Mouse (Mus musculus) lung, adult 2 months (tissue): ENCODE results near the gene Fmr1nb. TPM values are rescaled to one million over a fixed set of nuclear protein-coding genes. Genes with fewer than 3 reads are reported as not detected.
"Not testable (repeated sequence)": the region's sequence is repeated elsewhere in the genome, so short reads cannot be mapped to it uniquely, and the experiment has no call there.

Experiments
- DNase-seq: peaks from one replicate; pipeline ENCODE4 v3.0.0; 2022
- H3K4me1 ChIP-seq: fragments of 200-500 bp; 2 replicates; pipeline ENCODE4 v1.6.1; 2011; ENCODE audit warnings: low read length; ENCODE audit not compliant: control insufficient read depth, insufficient read depth
- H3K4me3 ChIP-seq: fragments of 200-500 bp; replicated peaks from 2 replicates; pipeline ENCODE3; 2011; ENCODE audit warnings: low read depth, mild to moderate bottlenecking, control low read depth, low read length; ENCODE audit errors: extremely low read depth
- CTCF ChIP-seq: fragments of 200-500 bp; IDR thresholded peaks from 2 replicates; pipeline ENCODE4 v1.5.1; 2011; ENCODE audit warnings: mild to moderate bottlenecking, low read length, control low read depth; ENCODE audit not compliant: insufficient read depth
- POLR2A ChIP-seq: fragments of 200-500 bp; IDR thresholded peaks from 2 replicates; pipeline ENCODE4 v1.6.1; 2011; ENCODE audit warnings: low read depth, mild to moderate bottlenecking, control low read depth, low read length, borderline replicate concordance; ENCODE audit errors: extremely low read depth
- WGBS: fragments of 180-500 bp; shearing (Covaris S2); methylation state at CpG from one replicate; pipeline ENCODE4 v1.1.7; 2018; 5-methylcytosine and 5-hydroxymethylcytosine counted together
- polyA plus RNA-seq: library from polyadenylated mRNA; depleted of rRNA; stranded (reverse); fragments of >200 nt; gene quantifications from 2 replicates; pipeline ENCODE4 v1.2.3, GENCODE M21; 2012; rRNA removed

Gene Fmr1nb
- polyA plus RNA-seq, result 0.16 TPM in 1 of 2 replicates, not detected in the other

DNA sequence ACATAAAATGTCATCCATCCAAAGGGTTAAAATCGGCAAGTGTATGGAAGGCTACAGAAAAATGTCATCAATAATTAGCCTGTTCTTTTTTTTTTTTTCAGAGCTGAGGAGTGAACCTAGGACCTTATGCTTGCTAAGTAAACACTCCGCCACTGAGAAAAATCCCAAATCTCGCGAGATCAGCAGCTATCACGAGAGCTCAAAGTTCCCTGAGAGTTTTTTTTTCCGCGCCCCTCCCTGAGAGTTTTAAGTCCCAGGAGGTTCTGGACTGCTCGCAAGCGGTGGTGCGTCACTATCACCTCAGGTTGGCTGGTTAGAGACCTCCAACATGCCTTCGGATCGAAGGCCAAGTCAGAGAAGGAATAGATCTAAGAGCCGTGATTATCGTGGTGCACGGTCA lies at the start of gene Fmr1nb:
Gene Fmr1nb (plus strand): TSS at position 234 of the 400 bp plus-strand sequence.
- DNase-seq, result no peak
- TF ChIP-seq CTCF (no peak), POLR2A (no peak)
- 82% methylated on average over 15 of the region's 15 CpGs for WGBS
- no peaks in the 10 kb centered on the region for H3K4me1 ChIP-seq
- no peak within 1 kb of the TSS for H3K4me3 ChIP-seq

DNA sequence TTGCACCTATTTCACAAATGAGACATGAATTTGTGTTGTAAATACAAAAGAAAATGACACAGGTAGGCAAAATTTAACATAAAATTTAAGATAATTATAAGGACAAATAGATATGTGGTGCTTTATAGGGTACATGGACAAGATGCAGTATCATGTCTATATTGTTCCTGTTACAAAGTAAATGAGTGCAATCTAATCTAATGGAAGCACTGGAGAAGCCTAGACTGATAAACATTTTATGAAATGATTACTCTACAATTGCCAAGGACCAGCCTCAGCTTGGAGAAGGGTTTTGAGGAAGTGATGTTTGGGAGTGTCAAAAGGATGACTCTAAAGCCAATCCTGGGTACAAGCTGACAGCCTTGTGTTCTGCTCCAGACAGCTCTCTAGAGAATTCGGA lies 24.7 kb upstream of the Fmr1nb start:
- TF ChIP-seq POLR2A (no peak), CTCF (no peak)
- Histone ChIP-seq H3K4me1 (no peaks in the 10 kb centered on the region), H3K4me3 (no peak overlapping the region)
- DNase-seq, result no peak
- WGBS, result 58% methylated on average over 1 of the region's 1 CpGs

DNA sequence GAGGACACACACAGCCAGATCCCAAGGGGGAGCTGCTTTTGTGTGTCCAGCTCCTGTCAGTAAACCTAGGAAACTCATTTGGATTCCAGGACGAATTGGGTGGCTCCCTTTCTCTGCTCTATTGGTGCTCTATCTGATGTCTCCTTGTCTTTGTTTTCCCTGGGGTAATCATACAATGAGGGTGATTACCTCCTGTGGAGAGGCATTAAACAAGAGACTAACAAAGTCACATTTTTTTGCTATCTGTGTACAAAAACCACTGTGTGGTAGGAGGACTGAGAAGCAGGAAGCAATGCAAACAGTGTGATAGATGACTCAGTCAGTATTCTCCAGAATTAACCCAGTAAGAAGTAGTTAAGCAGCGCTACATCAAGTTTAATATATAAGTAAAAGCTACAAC lies 21.6 kb upstream of the Fmr1nb start:
- TF ChIP-seq POLR2A (no peak), CTCF (no peak)
- Histone ChIP-seq H3K4me1 (no peaks in the 10 kb centered on the region), H3K4me3 (no peak overlapping the region)
- 44% methylated on average over 2 of the region's 2 CpGs for WGBS
- no peak for DNase-seq

DNA sequence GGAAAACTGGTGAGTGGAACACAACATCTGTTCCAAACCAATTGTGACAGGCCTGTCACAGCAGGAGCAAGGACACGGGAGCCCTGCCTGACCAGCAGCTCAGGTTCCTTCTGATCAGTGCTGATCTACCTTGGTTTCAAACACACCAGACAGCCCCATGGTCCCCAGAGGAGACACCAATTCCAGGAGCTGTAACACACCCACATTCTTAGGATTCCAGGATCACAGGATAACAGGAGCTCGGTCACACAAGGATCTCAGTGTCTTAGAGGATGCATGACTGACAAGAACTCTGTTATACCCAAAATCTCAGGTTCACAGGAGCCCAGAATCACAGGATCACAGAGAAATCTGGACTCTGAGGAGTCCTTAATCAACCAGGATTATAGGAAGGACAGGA lies 58.8 kb downstream of the Fmr1nb start:
- DNase-seq, H3K4me1 ChIP-seq, H3K4me3 ChIP-seq: not testable (repeated sequence)
- WGBS, result 39% methylated on average over 2 of the region's 2 CpGs

DNA sequence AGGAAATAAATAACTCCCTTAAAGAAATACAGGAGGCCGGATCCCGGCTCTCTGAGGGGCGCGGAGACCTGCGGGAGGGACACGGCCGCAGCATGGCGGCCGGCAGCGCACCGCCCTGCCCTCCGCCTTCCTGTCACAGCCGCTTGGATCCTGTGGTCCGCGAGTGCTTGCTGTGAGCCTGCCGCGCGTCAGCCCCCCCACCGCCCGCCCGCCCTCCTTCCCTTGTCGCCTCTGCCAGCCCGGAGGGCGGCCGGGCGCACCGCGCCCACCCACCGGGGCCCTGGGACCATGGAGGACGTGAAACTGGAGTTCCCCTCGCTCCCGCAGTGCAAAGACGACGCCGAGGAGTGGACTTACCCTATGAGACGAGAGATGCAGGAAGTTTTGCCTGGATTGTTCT lies 59.4 kb downstream of the Fmr1nb start, which contains the start of gene Gm14698:
Gene Gm14698 (plus strand): TSS at position 35 of the 400 bp plus-strand sequence.
- H3K4me1 ChIP-seq, H3K4me3 ChIP-seq: not testable (repeated sequence)
- peak; percentile 4 for DNase-seq
- 19% methylated on average over 36 of the region's 36 CpGs for WGBS

DNA sequence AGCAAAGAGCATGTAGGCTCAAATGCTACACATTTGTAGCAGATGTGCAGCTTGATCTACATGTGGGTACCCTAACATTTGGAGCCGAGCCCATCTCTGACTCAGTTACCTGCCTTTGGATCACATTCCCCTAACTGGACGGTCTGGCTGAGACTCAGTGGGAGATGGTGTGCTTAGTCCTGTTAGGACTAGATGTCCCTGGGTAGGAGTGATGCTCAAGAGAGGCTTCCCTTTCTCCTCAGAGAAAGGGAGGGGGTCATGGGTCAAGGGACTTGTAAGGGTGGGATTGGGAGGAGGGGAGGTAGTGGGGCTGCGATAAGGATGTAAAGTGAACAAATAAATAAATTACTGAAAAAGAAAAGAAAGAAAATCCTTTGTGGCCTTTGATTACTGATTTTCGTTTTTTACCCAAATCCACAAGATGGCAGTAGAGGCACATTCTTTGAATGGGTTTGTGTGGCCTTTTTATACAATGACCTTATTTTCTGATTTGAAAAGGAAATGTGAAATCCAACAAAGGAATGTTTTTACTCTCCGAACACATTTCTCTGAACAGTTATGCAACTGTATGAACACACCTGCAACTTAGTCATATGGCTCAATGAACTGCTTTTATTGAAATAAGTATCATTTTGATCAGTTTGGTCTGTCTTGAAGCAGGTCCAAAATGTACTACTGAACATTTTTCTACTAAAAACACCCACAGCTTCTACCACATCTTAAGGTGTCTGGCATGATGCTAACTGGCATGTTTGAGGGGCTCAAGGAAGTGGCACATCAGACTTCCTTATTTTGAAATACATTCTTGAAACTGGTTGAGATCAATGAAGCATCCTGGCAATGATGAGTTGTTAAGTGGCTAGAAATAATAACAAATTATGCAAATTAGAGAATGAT lies 78.2 kb downstream of the Fmr1nb start:
- DNase-seq, result no peak
- Histone ChIP-seq H3K4me1 (no peaks in the 10 kb centered on the region), H3K4me3 (no peak overlapping the region)
- TF ChIP-seq CTCF (no peak), POLR2A (no peak)
- WGBS, result 26% methylated on average over 5 of the region's 5 CpGs

Other genes with a start within 250 kb of the Fmr1nb start
- 3.9 and 6.0 TPM in 2 replicates for gene Fmr1, start 83.3 kb upstream of the Fmr1nb start, polyA plus RNA-seq
- 0.43 and 0.54 TPM in 2 replicates for gene Gm14698, start 59.3 kb downstream of the Fmr1nb start, polyA plus RNA-seq
- not detected in 2 replicates for gene Gm6812, start 131.2 kb downstream of the Fmr1nb start, polyA plus RNA-seq